Mouse (Mus musculus): ENCODE measurements at regions not wholly inside any gene's neighbourhood (a gene's known extent, or its start where the extent isn't known, plus 50 kb on each side); places are given as distances from the start of the nearest gene placed in this dataset.

GRCm38 (mm10) chr13:31689317-31689716 is 63.7 kb downstream of the Foxf2 start:
- no peak for TF ChIP-seq CTCF (IDR thresholded peaks at IDR 0.05; ENCODE audit: insufficient read depth, low read length)
- no peak for TF ChIP-seq POLR2A (IDR thresholded peaks at IDR 0.05; ENCODE audit: borderline replicate concordance, extremely low read depth, low read depth, low read length)

Data from lung, adult 2 months (tissue).